Mouse (Mus musculus): Measurements from ENCODE around the gene Terb1.

DNA sequence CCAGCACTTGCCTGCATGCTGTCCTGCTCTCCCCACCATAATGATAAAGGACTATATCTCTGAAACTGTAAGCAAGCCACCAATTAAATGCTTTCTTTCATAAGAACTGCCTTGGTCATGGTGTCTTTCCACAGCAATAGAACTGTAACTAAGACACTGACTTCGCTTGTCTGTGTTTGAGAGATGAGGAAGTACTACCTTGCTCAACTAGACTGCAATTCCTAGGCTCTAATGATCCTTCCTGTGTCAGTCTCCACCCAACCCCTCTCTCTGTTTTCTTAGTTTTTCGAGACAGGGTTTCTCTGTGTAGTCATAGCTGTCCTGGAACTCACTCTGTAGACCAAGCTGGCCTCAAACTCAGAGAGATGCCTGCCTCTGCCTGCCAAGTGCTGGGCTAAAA lies 42.2 kb downstream of the Terb1 start:
- TF ChIP-seq CTCF (IDR thresholded peaks at IDR 0.05; ENCODE audit: low read depth, low read length) (no peak), TAL1 (conservative IDR thresholded peaks at IDR 0.05; ENCODE audit: low read depth, low read length) (no peak), GATA1 (IDR thresholded peaks at IDR 0.05; ENCODE audit: borderline replicate concordance, low read length) (no peak), POLR2AphosphoS5 (IDR thresholded peaks at IDR 0.05; ENCODE audit: insufficient replicate concordance, low read depth, low read length) (no peak), GATA2 (IDR thresholded peaks at IDR 0.05; ENCODE audit: borderline replicate concordance, low read depth, low read length) (no peak)
